Mouse (Mus musculus) cerebellum, adult 8-10 months (tissue): Measurements from ENCODE around the gene Cct8l1.

Experiments
- DNase-seq: peaks from one replicate; pipeline ENCODE4 v3.0.0; 2022

Gene Cct8l1

GRCm38 (mm10) chr5:25515767-25516166 is at the start of gene Cct8l1:
Gene Cct8l1 (plus strand): TSS chr5:25516067.
- no peak for DNase-seq

- no peak for DNase-seq
These were observed 43.8 kb upstream of the Cct8l1 start for GRCm38 (mm10) chr5:25472070-25472469.

DNA sequence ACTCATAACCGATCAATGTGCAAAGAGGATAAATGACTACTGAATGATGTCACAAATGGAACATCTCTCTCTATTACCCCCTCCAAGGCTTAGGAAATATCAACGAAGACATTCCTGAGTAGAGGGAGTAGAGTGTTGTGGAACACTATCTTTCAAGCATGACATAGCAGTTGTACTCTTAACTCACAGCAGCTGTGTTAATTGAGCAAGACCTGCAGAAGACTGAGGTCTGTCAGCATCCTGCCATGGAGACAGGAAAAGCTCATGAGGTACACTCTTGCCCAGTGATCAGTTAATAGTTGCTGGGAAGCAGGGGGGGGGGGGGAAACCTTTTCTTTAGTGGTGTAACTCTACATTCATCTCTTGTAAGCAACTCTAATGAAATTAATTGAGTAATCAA is 40.1 kb upstream of the Cct8l1 start:
- no peak for DNase-seq

- DNase-seq, result no peak
These were observed 37.0 kb upstream of the Cct8l1 start for GRCm38 (mm10) chr5:25478863-25479262.

DNA sequence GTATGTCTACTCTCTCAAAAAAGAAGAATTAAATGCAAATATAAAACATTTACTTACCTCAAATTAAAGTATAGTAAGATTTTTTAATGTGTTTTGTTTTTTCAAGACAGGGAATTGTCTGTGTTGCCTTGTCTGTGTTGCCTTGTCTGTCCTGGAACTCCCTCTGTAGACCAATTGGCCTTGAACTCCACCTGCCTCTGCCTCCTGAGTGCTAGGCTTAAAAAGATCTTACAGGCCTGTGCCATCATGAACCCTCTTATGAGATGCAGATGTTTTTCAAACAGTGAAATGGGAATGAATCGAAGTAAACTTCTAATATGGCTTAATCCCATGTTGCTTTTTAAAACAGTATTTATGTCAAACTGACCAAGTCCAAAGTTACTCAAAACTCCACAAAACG is 19.2 kb upstream of the Cct8l1 start:
- no peak for DNase-seq

- peak; percentile 21 for DNase-seq
These were observed 18.5 kb upstream of the Cct8l1 start for GRCm38 (mm10) chr5:25497369-25497719.

- DNase-seq, result peak; percentile 55
These were observed 18.0 kb upstream of the Cct8l1 start for GRCm38 (mm10) chr5:25497720-25498345.

DNA sequence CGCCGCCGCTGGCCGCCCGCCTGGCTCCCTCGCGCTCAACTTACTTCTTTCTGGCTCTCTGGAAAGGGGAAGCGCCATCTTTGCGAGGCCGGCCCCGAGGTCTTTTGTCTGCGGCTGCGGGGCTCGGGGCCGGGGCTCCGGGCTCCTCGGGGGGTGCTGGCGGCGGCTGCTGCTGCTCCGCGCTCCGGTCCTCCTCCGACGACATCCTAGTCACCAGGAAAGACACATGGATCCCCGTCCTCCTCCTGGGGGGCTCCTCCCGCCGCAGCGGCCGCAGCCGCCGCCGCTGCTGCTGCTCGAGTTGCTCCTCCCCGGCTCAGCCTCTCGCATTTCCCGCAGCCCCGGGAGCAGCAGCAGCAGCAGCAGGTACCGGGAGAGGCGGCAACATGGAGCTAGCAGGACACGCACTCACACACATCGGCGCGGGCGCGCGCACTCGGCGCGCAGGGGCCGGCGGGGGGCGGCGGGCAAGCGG is 17.5 kb upstream of the Cct8l1 start, which contains the start of gene Kmt2c:
Kmt2c (minus strand) TSS at position 438 of the 475 bp plus-strand sequence.
- DNase-seq, result peak; percentile 70

DNA sequence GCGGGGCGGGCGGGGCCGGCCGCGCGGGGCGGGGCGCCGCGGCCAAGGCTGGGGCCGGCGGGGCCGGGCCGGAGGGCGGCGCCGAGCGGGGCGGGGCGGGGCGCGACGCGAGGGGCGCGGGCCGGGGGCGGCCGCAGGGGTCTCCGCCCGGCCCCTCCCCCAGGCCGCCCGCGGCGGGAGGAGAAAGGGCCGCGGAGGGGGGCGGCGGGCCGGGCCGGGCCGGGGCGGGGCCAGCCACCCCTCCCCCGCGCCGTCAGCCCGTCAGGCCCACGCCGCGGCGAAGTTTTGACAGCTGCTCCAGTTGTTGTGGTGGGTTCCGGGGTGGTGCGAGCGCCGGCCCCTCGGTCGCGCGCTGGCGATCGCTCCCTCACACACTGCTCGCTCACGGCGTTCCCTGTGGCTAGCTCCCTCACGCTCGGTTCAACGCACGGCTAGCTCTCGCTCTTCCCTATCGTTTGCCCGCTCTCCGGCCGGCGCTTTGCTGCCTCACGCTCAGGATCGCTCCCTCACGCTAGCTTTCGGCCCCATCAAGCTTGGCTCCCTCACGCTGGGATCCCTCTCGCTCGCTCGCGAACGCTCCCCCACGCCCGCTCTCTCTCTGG is 16.9 kb upstream of the Cct8l1 start:
- no peak for DNase-seq

DNA sequence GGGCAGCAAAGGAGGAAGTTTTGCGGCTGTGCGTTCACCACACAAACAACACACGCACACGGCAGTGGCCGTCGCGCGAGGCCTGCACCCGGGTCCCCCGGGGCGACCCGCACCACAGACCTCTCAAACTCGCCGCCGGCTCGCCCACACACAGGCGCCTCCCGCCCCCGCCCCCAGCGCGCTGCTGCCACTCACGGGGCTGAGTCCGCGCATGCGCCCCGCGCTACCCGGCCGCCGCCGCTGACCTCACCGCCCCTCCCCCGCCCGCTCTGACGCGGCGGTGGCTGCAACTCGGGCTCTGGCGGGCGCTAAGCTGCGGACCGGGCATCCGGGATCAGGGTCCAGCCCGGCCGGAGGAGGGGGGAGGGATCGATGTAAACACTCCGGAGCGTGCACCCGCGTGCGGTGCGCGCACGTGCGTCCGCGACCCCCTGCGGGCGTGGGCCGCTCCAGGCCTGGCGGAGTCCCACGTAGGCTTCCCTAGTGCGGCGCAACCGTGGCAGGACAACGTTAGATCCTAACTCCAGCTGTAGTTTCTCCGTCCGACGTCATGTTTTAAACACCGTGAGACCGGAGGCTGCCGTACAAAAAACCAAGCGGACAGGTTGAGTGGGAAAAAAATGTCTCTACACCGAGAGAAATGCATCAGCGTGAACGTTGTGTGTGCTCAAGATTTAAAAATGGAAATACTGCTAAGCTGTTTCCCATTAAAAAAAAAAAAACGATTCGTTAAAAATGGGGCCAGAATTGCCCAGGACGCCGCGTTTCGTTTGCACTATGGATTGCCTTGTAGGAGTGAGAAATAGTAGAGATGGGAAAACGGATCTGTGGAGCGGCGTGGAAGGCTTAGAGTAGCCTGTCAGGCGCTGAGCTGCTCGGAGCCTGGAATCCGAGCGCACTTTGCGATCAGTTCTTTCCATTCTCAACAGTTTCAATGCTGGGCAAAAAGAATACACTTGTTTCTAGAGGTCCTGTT is 16.2 kb upstream of the Cct8l1 start:
- DNase-seq, result peak; percentile 99

GRCm38 (mm10) chr5:25500686-25501085 is 15.2 kb upstream of the Cct8l1 start:
- DNase-seq, result peak; percentile 25

DNA sequence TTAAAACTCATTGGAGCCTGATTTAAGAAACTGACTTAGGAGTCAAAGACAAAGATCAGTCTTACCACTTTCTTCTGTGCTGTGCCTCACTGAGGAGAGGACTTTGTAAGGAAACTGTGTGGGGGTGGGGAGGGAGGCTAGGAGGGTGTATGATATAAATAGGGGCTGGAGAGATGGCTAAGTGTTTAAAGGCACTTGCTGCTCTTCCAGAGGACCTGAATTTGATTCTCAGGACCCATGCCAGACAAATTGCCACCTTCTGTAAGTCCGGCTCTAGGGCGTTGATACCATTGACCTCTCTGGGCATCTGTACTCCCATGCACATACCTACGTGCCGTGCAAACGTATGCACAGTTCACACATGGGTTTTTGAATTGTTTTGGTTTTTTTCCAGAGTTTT is 9.8 kb upstream of the Cct8l1 start:
- DNase-seq, result no peak

DNA sequence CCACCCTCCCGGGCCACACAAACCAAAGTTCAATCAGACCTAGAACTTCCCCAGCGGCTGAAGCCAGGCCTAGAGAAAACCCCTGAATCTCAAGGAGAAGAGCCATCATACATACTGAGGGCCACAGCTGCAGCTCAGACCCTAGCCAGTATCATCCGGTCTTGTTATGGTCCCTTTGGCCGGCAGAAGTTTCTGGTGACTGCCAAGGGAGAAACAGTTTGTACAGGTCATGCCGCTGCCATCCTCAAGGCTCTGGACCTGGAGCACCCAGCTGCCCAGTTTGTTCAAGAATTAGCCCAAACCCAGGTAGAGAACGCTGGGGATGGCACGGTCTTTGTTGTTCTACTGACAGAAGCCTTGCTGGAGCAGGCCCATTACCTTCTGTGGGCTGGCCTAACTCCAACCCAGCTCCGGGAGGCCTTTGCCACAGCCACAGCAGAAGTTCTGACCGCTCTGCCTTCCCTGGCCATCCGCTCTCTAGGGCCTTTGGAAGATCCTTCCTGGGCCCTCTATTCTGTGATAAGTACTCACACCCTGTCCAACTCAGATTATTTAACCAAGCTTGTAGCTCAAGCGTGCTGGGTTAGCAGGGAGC is 531 bp downstream of the Cct8l1 start:
- DNase-seq, result no peak

- DNase-seq, result no peak
These were observed 1.7 kb downstream of the Cct8l1 start for GRCm38 (mm10) chr5:25517550-25517949.

DNA sequence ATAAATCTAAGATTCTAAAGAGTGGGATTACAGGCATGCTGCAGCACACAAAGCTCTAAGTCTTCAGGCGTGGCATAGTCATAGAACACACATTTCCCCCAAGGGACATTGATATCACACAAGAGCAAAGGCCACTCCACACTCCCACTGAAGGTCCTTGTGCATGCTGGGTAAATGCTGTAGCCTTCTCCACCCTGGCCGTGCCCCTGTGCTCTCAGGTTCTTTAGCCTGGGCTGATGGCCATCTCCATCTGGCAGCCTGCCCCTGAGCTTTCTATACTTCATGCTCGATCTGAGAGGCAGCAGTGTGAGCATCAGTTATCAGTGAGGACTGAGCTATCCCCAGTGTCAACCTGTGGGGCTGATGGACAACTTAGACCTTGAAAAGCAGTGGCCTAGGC is 4.0 kb downstream of the Cct8l1 start:
- no peak for DNase-seq

DNA sequence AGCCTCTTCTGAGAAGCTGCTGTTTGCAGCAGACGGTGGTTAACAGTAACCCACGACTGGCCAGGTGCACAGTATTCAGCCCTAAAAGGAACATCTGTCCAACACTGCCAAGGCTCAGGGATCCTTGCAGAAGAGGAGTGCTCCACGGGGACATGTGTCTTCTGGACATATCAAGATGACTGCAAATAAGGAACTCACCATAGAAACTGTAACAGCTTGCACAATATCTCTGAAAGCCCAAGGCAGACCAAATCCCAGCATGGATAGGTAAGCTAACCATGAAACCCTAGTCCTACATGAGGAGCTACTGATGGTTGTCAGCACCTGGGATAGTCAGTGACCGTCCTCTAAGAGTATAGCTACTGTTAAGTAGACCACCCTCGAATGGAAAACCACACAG is 5.6 kb downstream of the Cct8l1 start:
- DNase-seq, result no peak

DNA sequence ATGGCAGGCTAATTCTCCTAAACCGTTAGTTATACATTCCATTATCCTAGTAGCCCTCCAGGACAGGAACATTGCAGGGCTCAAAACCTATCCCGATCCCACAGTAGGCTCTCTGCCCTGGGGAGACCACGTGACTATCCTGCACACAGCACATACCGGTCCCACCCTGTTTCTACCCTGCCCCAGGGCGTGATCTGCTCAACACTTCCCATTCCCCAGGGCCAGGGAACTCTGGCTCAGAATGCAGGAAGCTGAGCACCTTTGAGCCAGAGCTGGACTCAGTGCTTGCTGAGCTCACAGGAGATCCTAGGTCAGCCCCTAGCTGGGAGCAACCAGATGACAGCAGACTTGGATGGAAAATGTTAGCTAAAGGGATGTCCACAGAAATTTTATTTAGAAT is 10.2 kb downstream of the Cct8l1 start:
- DNase-seq, result no peak

GRCm38 (mm10) chr5:25526926-25527325 is 11.1 kb downstream of the Cct8l1 start:
- peak; percentile 37 for DNase-seq

GRCm38 (mm10) chr5:25527971-25528370 is 12.1 kb downstream of the Cct8l1 start:
- no peak for DNase-seq

- peak; percentile 36 for DNase-seq
These were observed 13.1 kb downstream of the Cct8l1 start for GRCm38 (mm10) chr5:25528851-25529528.

DNA sequence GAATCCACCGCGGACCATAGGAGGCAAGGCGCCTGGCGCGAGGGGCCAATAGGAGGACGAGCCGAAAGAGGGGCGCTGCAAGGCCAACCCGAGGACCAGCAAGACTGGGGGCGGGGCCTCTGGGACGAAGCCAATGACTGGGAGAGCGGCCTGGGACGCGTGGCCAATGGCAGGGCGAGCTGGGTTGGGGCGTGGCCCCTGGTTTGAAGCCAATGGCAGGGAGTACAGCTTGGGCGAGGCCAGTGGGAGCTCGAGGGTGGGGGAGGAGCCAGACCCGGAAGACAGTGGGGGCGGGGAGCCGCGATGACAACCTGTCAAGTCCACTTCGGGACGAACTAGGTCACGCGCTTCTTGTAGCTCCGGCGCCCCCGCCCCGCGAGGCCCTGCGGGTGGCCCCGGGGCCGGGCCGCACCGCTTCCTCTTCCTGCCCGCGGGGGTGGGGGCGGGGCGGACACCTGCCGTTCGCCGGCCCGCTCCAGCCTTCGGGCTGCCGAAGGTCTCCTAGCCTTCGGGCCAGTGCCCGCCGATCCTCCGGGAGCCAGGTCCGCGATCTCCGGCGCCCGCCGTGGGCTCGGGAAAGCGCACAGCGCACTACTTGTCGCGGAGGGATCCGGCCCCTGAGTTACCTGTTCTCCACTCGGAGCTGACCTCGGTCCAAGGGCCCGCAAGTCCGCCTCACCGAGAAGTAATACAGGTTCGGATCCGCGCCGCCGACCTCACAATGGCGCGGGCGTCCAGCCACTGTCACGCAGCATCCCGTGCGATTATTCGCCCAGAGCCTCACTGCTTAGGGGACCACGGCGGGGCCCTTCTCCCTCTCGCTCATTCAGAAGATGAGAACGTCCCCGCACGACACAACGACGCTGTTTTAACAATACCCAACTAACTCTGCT is 13.9 kb downstream of the Cct8l1 start:
- DNase-seq, result peak; percentile 100

DNA sequence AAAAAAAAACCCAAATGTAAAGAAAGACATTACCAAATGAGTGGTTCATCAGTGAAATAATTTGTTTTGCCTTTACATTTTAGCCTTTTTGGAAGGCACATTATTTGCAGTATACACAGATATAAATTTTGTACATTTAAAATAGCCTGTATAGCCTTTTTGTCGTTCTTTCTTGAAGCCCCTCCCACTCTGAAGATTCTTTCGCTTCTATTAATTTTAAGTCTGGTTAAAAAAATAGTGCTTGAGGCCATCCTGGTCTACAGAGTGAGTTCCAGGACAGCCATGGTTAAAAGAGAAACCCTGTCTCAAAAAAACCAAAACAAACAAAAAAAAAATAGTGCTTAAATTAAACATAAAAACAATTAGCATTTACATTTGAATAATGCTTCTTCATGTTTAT is 14.8 kb downstream of the Cct8l1 start:
- DNase-seq, result no peak
